Mouse (Mus musculus) bone marrow macrophage, adult 2 months (primary cell): ENCODE results near the gene Gmip.

ENCODE experiments used
- CTCF ChIP-seq: IDR thresholded peaks from 2 replicates; pipeline ENCODE4 v1.5.1; 2012; ENCODE audit warnings: low read depth, mild to moderate bottlenecking, low read length, moderate library complexity
- POLR2A ChIP-seq: IDR thresholded peaks from 2 replicates; pipeline ENCODE4 v1.6.1; 2012; ENCODE audit warnings: mild to moderate bottlenecking, low read depth, low read length, borderline replicate concordance

DNA sequence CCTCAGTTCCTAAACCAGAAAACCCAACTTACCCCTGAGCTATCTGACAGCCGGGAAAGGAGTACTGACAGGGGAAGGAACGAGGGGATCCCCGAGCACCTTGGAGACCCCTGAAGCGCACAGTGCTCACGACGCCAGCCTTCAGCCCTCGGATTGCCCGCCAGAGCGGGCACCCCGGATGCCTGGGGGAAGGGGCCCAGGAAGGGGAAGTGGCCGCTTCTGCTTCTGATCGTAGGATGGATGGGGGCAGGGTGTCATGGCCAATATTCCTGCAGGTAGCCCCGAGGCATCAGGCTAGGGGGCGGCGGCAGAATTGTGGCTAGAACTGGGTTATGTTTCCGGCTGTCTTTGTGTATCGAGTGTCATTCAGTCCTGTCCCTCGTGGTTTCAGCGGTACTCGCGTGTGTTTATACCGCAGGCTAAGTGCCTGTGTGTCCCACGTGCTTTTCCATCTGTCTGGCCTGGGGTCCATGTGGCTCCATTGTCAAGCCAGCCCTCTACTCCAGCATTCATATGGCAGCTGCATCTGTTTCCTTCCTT is 455 bp downstream of the Gmip start:
- TF ChIP-seq POLR2A, result no peak
- no peak for TF ChIP-seq CTCF
